Mouse (Mus musculus) kidney, embryonic 15.5 days (tissue): Measurements from ENCODE around the gene 4930524B15Rik. TPM values are rescaled to one million over a fixed set of nuclear protein-coding genes. Genes with fewer than 3 reads are reported as not detected.
"Not testable (repeated sequence)": the region's sequence is repeated elsewhere in the genome, so short reads cannot be mapped to it uniquely, and the experiment has no call there.

Experiments
- ATAC-seq: fragments of 200-750 bp; cut with Nextera tagmentation; replicated peaks from 2 replicates; pipeline ENCODE4 v1.8.0; 2017; ENCODE audit warnings: moderate TSS enrichment; ENCODE audit not compliant: low FRiP score
- H3K27ac ChIP-seq: fragments of 300-500 bp; sonication (generic); 2 replicates; pipeline ENCODE4 v1.5.1; 2015; ENCODE audit warnings: mild to moderate bottlenecking, inconsistent platforms
- H3K27me3 ChIP-seq: fragments of 300-500 bp; sonication (generic); 2 replicates; pipeline ENCODE4 v1.6.1; 2015; ENCODE audit warnings: inconsistent platforms
- H3K36me3 ChIP-seq: fragments of 300-500 bp; sonication (generic); 2 replicates; pipeline ENCODE4 v1.6.1; 2015; ENCODE audit warnings: inconsistent platforms
- H3K4me1 ChIP-seq: fragments of 300-500 bp; sonication (generic); 2 replicates; pipeline ENCODE4 v1.6.1; 2015; ENCODE audit warnings: inconsistent platforms
- H3K4me2 ChIP-seq: fragments of 300-500 bp; sonication (generic); 2 replicates; pipeline ENCODE4 v1.6.1; 2015; ENCODE audit warnings: moderate library complexity, mild to moderate bottlenecking, inconsistent platforms
- H3K4me3 ChIP-seq: fragments of 300-500 bp; sonication (generic); replicated peaks from 2 replicates; pipeline ENCODE4 v1.5.1; 2015; ENCODE audit warnings: mild to moderate bottlenecking, inconsistent platforms
- H3K9ac ChIP-seq: fragments of 300-500 bp; sonication (generic); 2 replicates; pipeline ENCODE4 v1.6.1; 2015; ENCODE audit warnings: mild to moderate bottlenecking, inconsistent platforms
- H3K9me3 ChIP-seq: fragments of 300-500 bp; sonication (generic); replicated peaks from 2 replicates; pipeline ENCODE4 v1.6.1; 2016; ENCODE audit warnings: inconsistent platforms
- WGBS: fragments of 180-500 bp; shearing (Covaris S2); methylation state at CpG from one replicate; pipeline ENCODE4 v1.1.7; 2015; ENCODE audit warnings: mixed read lengths; 5-methylcytosine and 5-hydroxymethylcytosine counted together
- polyA plus RNA-seq: library from polyadenylated mRNA; unstranded; fragments of >200 nt; fragmentation: Nextera tagmentation; extraction: Ambion mirVana; gene quantifications from 2 replicates; pipeline ENCODE4 v1.2.1, GENCODE M21; 2015

4930524B15Rik gene
- polyA plus RNA-seq, 1 experiment from 2014 or later: 0.12 TPM

GRCm38 (mm10) chr11:31960071-31960470, 5.3 kb upstream of the 4930524B15Rik start:
- no peak for ATAC-seq

GRCm38 (mm10) chr11:31963993-31964392, 1.4 kb upstream of the 4930524B15Rik start:
- no peak for ATAC-seq
- 87% methylated on average over 1 of the region's 1 CpGs for WGBS
- no peaks in the 10 kb centered on the region for H3K27me3 ChIP-seq

More at GRCm38 (mm10) chr11:31960071-31960470, 5.3 kb upstream of the 4930524B15Rik start:
- Histone ChIP-seq H3K4me2 (no peak overlapping the region), H3K9ac (no peak overlapping the region), H3K9me3 (no peaks in the 10 kb centered on the region), H3K27ac (no peak overlapping the region), H3K36me3 (no peaks in the 10 kb centered on the region), H3K4me3 (no peak overlapping the region), H3K27me3 (no peaks in the 10 kb centered on the region), H3K4me1 (no peaks in the 10 kb centered on the region)

GRCm38 (mm10) chr11:31974132-31974531, 8.7 kb downstream of the 4930524B15Rik start:
- Histone ChIP-seq H3K9ac (no peak overlapping the region), H3K27me3 (no peaks in the 10 kb centered on the region), H3K4me2 (no peak overlapping the region), H3K9me3 (no peaks in the 10 kb centered on the region), H3K36me3 (no peaks in the 10 kb centered on the region), H3K4me1 (peaks cover 3% of the 10 kb centered on the region), H3K27ac (no peak overlapping the region), H3K4me3 (no peak overlapping the region)
- no peak for ATAC-seq
- 70% methylated on average over 4 of the region's 4 CpGs for WGBS

More at GRCm38 (mm10) chr11:31963993-31964392, 1.4 kb upstream of the 4930524B15Rik start:
- Histone ChIP-seq H3K4me1 (peaks cover 4% of the 10 kb centered on the region), H3K9me3 (no peaks in the 10 kb centered on the region), H3K27ac (no peak overlapping the region), H3K9ac (no peak overlapping the region), H3K36me3 (no peaks in the 10 kb centered on the region), H3K4me2 (no peak overlapping the region), H3K4me3 (no peak overlapping the region)

GRCm38 (mm10) chr11:31974826-31975225, 9.4 kb downstream of the 4930524B15Rik start:
- H3K9ac ChIP-seq: no peak overlapping the region
- no peaks in the 10 kb centered on the region for H3K36me3 ChIP-seq
- peaks cover 3% of the 10 kb centered on the region for H3K4me1 ChIP-seq
- no peak overlapping the region for H3K4me3 ChIP-seq
- 53% methylated on average over 8 of the region's 8 CpGs for WGBS
- H3K27me3 ChIP-seq: no peaks in the 10 kb centered on the region
- ATAC-seq: 0 out of 2 replicates have a peak, but pooled peaks have one; percentile 49
- H3K4me2 ChIP-seq: no peak overlapping the region
- H3K27ac ChIP-seq: no peak overlapping the region
- H3K9me3 ChIP-seq: peaks cover 2% of the 10 kb centered on the region

- Histone ChIP-seq H3K27ac (no peak overlapping the region), H3K4me3 (no peak overlapping the region), H3K4me1 (peaks cover 3% of the 10 kb centered on the region), H3K9ac (no peak overlapping the region), H3K27me3 (no peaks in the 10 kb centered on the region), H3K36me3 (no peaks in the 10 kb centered on the region), H3K4me2 (no peak overlapping the region), H3K9me3 (peaks cover 6% of the 10 kb centered on the region)
- WGBS: 82% methylated on average over 5 of the region's 5 CpGs
- ATAC-seq: no peak
These were observed 10.3 kb downstream of the 4930524B15Rik start for GRCm38 (mm10) chr11:31975678-31976077.

- no peak overlapping the region for H3K27ac ChIP-seq
- no peaks in the 10 kb centered on the region for H3K27me3 ChIP-seq
- H3K36me3 ChIP-seq: no peaks in the 10 kb centered on the region
- WGBS: 74% methylated on average over 5 of the region's 5 CpGs
- peaks cover 3% of the 10 kb centered on the region for H3K4me1 ChIP-seq
- H3K4me2 ChIP-seq: no peak overlapping the region
- H3K4me3 ChIP-seq: no peak overlapping the region
- H3K9me3 ChIP-seq: peaks cover 6% of the 10 kb centered on the region
- no peak overlapping the region for H3K9ac ChIP-seq
- ATAC-seq: no peak
These were observed 10.7 kb downstream of the 4930524B15Rik start for GRCm38 (mm10) chr11:31976137-31976536.

- H3K9ac ChIP-seq: not testable (repeated sequence)
- 89% methylated on average over 5 of the region's 5 CpGs for whole genome bisulfite sequencing
These were observed 14.7 kb downstream of the 4930524B15Rik start for GRCm38 (mm10) chr11:31980089-31980488.

GRCm38 (mm10) chr11:31981830-31982229, 16.4 kb downstream of the 4930524B15Rik start:
- Histone ChIP-seq H3K27ac (no peak overlapping the region), H3K9ac (no peak overlapping the region), H3K4me2 (no peak overlapping the region), H3K4me1 (no peaks in the 10 kb centered on the region), H3K9me3 (peaks cover 6% of the 10 kb centered on the region), H3K27me3 (no peaks in the 10 kb centered on the region), H3K4me3 (no peak overlapping the region), H3K36me3 (no peaks in the 10 kb centered on the region)
- ATAC-seq: no peak
- 93% methylated on average over 7 of the region's 7 CpGs for WGBS

More at GRCm38 (mm10) chr11:31980089-31980488, 14.7 kb downstream of the 4930524B15Rik start:
- H3K4me3 ChIP-seq, H3K4me1 ChIP-seq, H3K9me3 ChIP-seq, H3K27me3 ChIP-seq, H3K4me2 ChIP-seq, H3K27ac ChIP-seq, ATAC-seq, H3K36me3 ChIP-seq: not testable (repeated sequence)

- H3K27me3 ChIP-seq, H3K36me3 ChIP-seq, H3K4me3 ChIP-seq, H3K4me1 ChIP-seq, H3K9ac ChIP-seq, H3K27ac ChIP-seq, H3K9me3 ChIP-seq, H3K4me2 ChIP-seq, ATAC-seq: not testable (repeated sequence)
- 86% methylated on average over 13 of the region's 13 CpGs for WGBS
These were observed 17.0 kb downstream of the 4930524B15Rik start for GRCm38 (mm10) chr11:31982247-31982943.

- ATAC-seq: no peak
- Histone ChIP-seq H3K4me2 (no peak overlapping the region), H3K4me1 (no peaks in the 10 kb centered on the region), H3K27ac (no peak overlapping the region), H3K9ac (no peak overlapping the region), H3K9me3 (peaks cover 6% of the 10 kb centered on the region), H3K4me3 (no peak overlapping the region), H3K36me3 (no peaks in the 10 kb centered on the region), H3K27me3 (no peaks in the 10 kb centered on the region)
These were observed 17.9 kb downstream of the 4930524B15Rik start for GRCm38 (mm10) chr11:31983249-31983648.

GRCm38 (mm10) chr11:31984786-31985185, 19.4 kb downstream of the 4930524B15Rik start:
- 65% methylated on average over 2 of the region's 2 CpGs for WGBS
- H3K9me3 ChIP-seq: peaks cover 5% of the 10 kb centered on the region
- no peak overlapping the region for H3K9ac ChIP-seq
- no peak for ATAC-seq
- no peaks in the 10 kb centered on the region for H3K27me3 ChIP-seq
- H3K4me1 ChIP-seq: no peaks in the 10 kb centered on the region
- no peaks in the 10 kb centered on the region for H3K36me3 ChIP-seq
- H3K4me3 ChIP-seq: no peak overlapping the region
- no peak overlapping the region for H3K4me2 ChIP-seq
- no peak overlapping the region for H3K27ac ChIP-seq

GRCm38 (mm10) chr11:31992535-31992934, 27.1 kb downstream of the 4930524B15Rik start:
- 89% methylated on average over 3 of the region's 3 CpGs for WGBS
- no peak overlapping the region for H3K9ac ChIP-seq
- no peaks in the 10 kb centered on the region for H3K36me3 ChIP-seq
- no peaks in the 10 kb centered on the region for H3K4me1 ChIP-seq
- H3K27me3 ChIP-seq: no peaks in the 10 kb centered on the region
- no peak overlapping the region for H3K4me3 ChIP-seq
- no peak overlapping the region for H3K4me2 ChIP-seq
- no peak for ATAC-seq
- H3K27ac ChIP-seq: no peak overlapping the region
- H3K9me3 ChIP-seq: no peaks in the 10 kb centered on the region

GRCm38 (mm10) chr11:31999716-32000115, 34.3 kb downstream of the 4930524B15Rik start:
- H3K9ac ChIP-seq: no peak overlapping the region
- H3K4me1 ChIP-seq: peaks cover 31% of the 10 kb centered on the region
- no peak overlapping the region for H3K4me3 ChIP-seq
- H3K27me3 ChIP-seq: peaks cover 7% of the 10 kb centered on the region; the same call in 1 of the 2 replicates
- ATAC-seq: no peak
- no peaks in the 10 kb centered on the region for H3K36me3 ChIP-seq
- 52% methylated on average over 2 of the region's 2 CpGs for WGBS
- H3K27ac ChIP-seq: no peak overlapping the region
- H3K4me2 ChIP-seq: no peak overlapping the region
- no peaks in the 10 kb centered on the region for H3K9me3 ChIP-seq
